Mouse (Mus musculus): ENCODE data around the gene Lmbrd1.
A peak's percentile ranks its signal among the peaks of the same experiment; 100 is the strongest.
"Not testable (repeated sequence)": the region's sequence is repeated elsewhere in the genome, so short reads cannot be mapped to it uniquely, and the experiment has no call there.

Lmbrd1 gene

DNA sequence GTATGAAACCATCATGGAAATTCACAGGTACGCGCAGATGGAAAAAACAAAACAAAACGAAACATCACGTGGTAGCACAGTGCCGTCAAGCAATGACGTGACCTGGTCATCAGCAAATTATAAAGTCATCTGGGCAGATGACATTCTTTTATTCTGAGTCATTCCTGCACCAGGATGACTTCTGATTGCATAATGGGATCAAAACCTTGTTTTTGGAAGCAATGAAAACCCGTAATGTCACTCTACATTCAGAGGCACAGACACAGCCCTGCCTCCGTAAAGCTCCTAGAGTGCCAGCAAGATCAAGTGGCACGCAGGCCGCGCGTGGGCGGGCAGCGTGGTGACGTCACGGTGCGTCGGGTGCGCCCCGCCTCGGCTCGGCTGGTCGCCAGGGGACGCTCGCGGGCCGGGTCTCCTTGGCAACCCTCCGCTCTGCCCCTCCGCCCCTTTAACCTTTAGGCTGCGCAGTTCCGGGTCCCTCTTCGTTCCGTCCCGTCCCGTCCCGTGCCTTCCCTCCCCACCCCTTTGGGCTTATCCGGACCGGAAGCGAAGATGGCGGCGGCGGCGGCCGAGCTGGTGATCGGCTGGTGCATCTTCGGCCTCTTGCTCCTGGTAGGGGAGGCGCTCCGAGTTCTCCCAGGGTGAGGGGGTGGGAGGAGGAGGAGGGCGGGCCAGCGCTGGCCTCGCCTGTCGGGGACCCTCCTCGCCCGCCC, at the start of gene Lmbrd1:
Lmbrd1 (plus strand) TSS at position 426 of the 713 bp plus-strand sequence.
- H3K27me3 ChIP-seq (ENCODE audit: control insufficient read depth, insufficient read depth, low read length, poor library complexity, severe bottlenecking): no peaks in the 10 kb centered on the region
- peaks cover 3% of the 10 kb centered on the region; the same call in 1 of the 2 replicates for H3K36me3 ChIP-seq (ENCODE audit: control insufficient read depth, insufficient read depth, low read length, poor library complexity, severe bottlenecking)
- DNase-seq (ENCODE audit: low read depth, low spot score): peak; percentile 97

GRCm38 (mm10) chr1:24633553-24634132, 44.8 kb upstream of the Lmbrd1 start:
- no peaks in the 10 kb centered on the region for H3K27me3 ChIP-seq (ENCODE audit: control insufficient read depth, insufficient read depth, low read length, poor library complexity, severe bottlenecking)
- peak; percentile 13 for DNase-seq (ENCODE audit: low read depth, low spot score)
- no peaks in the 10 kb centered on the region for H3K36me3 ChIP-seq (ENCODE audit: control insufficient read depth, insufficient read depth, low read length, poor library complexity, severe bottlenecking)

DNA sequence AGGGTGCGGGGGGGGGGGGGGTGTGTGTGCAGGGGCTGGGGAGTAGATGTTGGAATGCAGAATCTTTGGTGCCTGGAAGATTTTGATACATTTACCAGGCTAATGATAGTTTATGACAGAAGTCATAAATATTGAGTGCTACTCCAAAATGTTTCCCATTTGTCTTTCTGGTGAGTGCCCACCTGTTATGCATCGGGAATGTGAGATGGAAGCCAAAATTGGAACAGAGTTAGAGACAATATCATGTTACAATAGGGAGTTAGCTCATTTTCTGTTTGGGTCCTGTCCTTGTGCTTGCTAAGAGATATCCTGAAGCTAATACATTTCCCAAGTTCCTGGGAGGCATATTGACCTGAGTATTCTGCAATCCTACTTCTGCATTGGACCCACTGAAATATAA, 28.3 kb upstream of the Lmbrd1 start:
- Histone ChIP-seq H3K36me3 (ENCODE audit: control insufficient read depth, insufficient read depth, low read length, poor library complexity, severe bottlenecking) (no peaks in the 10 kb centered on the region), H3K27me3 (ENCODE audit: control insufficient read depth, insufficient read depth, low read length, poor library complexity, severe bottlenecking) (no peaks in the 10 kb centered on the region; the same call in 1 of the 2 replicates)
- DNase-seq (ENCODE audit: low read depth, low spot score): no peak

- Histone ChIP-seq H3K36me3 (ENCODE audit: control insufficient read depth, insufficient read depth, low read length, poor library complexity, severe bottlenecking) (no peaks in the 10 kb centered on the region), H3K27me3 (ENCODE audit: control insufficient read depth, insufficient read depth, low read length, poor library complexity, severe bottlenecking) (no peaks in the 10 kb centered on the region)
- DNase-seq (ENCODE audit: low read depth, low spot score): no peak
Observed at GRCm38 (mm10) chr1:24659914-24660313, 18.5 kb upstream of the Lmbrd1 start.

DNA sequence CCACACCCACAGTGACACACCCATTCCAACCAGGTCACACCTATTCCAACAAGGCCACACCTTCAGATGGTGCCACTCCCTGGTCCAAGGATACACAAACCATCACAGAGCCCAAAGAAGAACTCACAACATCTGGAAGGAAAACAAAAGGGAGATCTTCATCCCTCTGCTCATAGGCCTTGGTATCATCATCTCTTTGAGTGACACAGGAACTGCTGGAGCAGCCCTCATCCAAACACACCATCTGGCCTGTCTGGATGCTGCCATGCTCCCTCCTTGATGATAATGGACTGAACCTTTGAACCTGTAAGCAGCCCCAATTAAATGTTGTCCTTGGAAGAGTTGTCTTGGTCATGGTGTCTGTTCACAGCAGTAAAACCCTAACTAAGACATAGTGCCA, 17.8 kb upstream of the Lmbrd1 start:
- not testable (repeated sequence) for DNase-seq (ENCODE audit: low read depth, low spot score); H3K36me3 ChIP-seq (ENCODE audit: control insufficient read depth, insufficient read depth, low read length, poor library complexity, severe bottlenecking); H3K27me3 ChIP-seq (ENCODE audit: control insufficient read depth, insufficient read depth, low read length, poor library complexity, severe bottlenecking)

- Histone ChIP-seq H3K27me3 (ENCODE audit: control insufficient read depth, insufficient read depth, low read length, poor library complexity, severe bottlenecking) (no peaks in the 10 kb centered on the region), H3K36me3 (ENCODE audit: control insufficient read depth, insufficient read depth, low read length, poor library complexity, severe bottlenecking) (no peaks in the 10 kb centered on the region)
- DNase-seq (ENCODE audit: low read depth, low spot score): no peak
Observed at GRCm38 (mm10) chr1:24661551-24661950, 16.9 kb upstream of the Lmbrd1 start.

DNA sequence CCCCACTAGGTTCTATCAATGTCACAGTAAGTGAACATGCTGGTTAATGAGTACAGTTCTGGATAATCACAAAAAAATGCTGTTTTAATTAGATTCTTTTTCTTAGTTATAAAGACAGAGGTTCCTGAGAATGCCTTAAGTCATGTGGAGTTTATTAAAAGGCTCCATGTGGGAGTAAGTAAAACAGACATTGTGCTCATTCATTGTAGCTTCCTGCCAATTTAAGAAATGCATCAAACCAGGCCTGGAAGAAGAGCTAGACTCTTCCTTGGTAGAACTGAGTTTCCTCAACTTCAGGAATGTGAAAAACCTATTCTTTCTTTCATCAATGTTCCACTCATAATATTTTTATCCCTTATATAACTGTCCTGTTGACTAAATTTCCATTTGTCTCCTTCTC, 14.3 kb upstream of the Lmbrd1 start:
- H3K36me3 ChIP-seq (ENCODE audit: control insufficient read depth, insufficient read depth, low read length, poor library complexity, severe bottlenecking): no peaks in the 10 kb centered on the region
- DNase-seq (ENCODE audit: low read depth, low spot score): no peak
- no peaks in the 10 kb centered on the region for H3K27me3 ChIP-seq (ENCODE audit: control insufficient read depth, insufficient read depth, low read length, poor library complexity, severe bottlenecking)

GRCm38 (mm10) chr1:24673231-24673630, 5.2 kb upstream of the Lmbrd1 start:
- DNase-seq (ENCODE audit: low read depth, low spot score): no peak
- Histone ChIP-seq H3K36me3 (ENCODE audit: control insufficient read depth, insufficient read depth, low read length, poor library complexity, severe bottlenecking) (no peaks in the 10 kb centered on the region), H3K27me3 (ENCODE audit: control insufficient read depth, insufficient read depth, low read length, poor library complexity, severe bottlenecking) (no peaks in the 10 kb centered on the region; the same call in 1 of the 2 replicates)

- peak; percentile 76 for DNase-seq (ENCODE audit: low read depth, low spot score)
- Histone ChIP-seq H3K36me3 (ENCODE audit: control insufficient read depth, insufficient read depth, low read length, poor library complexity, severe bottlenecking) (peaks cover 3% of the 10 kb centered on the region; the same call in 1 of the 2 replicates), H3K27me3 (ENCODE audit: control insufficient read depth, insufficient read depth, low read length, poor library complexity, severe bottlenecking) (no peaks in the 10 kb centered on the region)
Observed at GRCm38 (mm10) chr1:24677706-24678105, 724 bp upstream of the Lmbrd1 start.

DNA sequence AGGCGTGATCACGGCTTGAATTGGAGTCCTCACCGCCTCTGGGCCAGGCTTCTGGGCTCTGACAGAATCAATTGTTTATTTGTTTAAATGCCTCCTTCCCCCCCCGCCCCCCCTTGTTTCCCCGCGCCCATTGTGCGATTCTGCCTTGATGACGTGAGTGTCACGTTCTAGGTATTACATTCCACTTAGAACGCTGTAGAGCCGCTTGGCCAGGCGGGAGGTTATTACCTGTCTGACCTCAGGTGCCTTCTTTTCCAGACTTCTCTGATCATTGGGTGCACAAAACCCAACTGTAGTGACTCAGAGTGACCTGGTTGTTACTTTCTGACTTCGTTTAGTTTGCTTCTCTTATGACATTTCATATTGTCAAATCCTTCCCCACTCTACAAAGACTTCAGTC, 641 bp downstream of the Lmbrd1 start:
- peak; percentile 82 for DNase-seq (ENCODE audit: low read depth, low spot score)

DNA sequence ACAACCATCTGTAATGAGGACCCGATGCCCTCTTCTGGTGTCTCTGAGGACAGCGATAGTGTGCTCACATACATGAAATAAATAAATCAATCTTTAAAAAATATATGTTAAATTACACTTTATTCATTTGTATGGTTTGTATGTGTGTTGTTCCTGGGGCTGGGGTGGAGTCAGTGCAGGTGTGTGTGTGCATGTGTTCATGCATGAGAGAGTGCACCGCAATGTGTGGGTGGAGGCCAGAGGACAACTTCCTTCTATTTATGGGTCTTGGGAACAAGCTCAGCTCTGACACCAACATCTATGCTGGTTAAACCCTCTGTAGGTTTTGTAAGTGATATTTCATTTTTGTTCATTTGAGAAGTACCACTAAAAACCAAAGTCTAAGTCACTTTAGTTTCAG, 2.6 kb downstream of the Lmbrd1 start:
- DNase-seq (ENCODE audit: low read depth, low spot score): peak; percentile 85

More for the DNA sequence above, 641 bp downstream of the Lmbrd1 start:
- peaks cover 5% of the 10 kb centered on the region; the same call in 1 of the 2 replicates for H3K36me3 ChIP-seq (ENCODE audit: control insufficient read depth, insufficient read depth, low read length, poor library complexity, severe bottlenecking)
- no peaks in the 10 kb centered on the region for H3K27me3 ChIP-seq (ENCODE audit: control insufficient read depth, insufficient read depth, low read length, poor library complexity, severe bottlenecking)

GRCm38 (mm10) chr1:24681946-24682345, 3.5 kb downstream of the Lmbrd1 start:
- peaks cover 9% of the 10 kb centered on the region; the same call in 1 of the 2 replicates for H3K36me3 ChIP-seq (ENCODE audit: control insufficient read depth, insufficient read depth, low read length, poor library complexity, severe bottlenecking)
- DNase-seq (ENCODE audit: low read depth, low spot score): peak; percentile 49
- H3K27me3 ChIP-seq (ENCODE audit: control insufficient read depth, insufficient read depth, low read length, poor library complexity, severe bottlenecking): no peaks in the 10 kb centered on the region

More for the DNA sequence above, 2.6 kb downstream of the Lmbrd1 start:
- Histone ChIP-seq H3K27me3 (ENCODE audit: control insufficient read depth, insufficient read depth, low read length, poor library complexity, severe bottlenecking) (no peaks in the 10 kb centered on the region), H3K36me3 (ENCODE audit: control insufficient read depth, insufficient read depth, low read length, poor library complexity, severe bottlenecking) (peaks cover 7% of the 10 kb centered on the region; the same call in 1 of the 2 replicates)

DNA sequence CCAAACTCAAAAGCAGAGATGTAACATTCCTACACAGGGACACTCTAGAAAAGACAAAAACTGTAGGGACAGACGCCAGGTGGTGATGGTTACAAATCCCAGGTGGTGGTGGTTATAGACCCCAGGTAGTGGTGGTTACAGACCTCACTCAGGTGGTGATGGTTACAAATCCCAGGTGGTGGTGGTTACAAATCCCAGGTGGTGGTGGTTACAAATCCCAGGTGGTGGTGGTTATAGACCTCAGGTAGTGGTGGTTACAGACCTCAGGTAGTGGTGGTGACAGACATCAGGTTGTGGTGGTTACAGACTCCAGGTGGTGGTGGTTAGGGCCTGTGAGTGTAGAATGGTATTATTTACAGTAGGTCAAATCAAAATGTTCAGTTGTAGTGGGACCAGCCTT, 5.5 kb downstream of the Lmbrd1 start:
- peak; percentile 85 for DNase-seq (ENCODE audit: low read depth, low spot score)
- Histone ChIP-seq H3K27me3 (ENCODE audit: control insufficient read depth, insufficient read depth, low read length, poor library complexity, severe bottlenecking) (no peaks in the 10 kb centered on the region), H3K36me3 (ENCODE audit: control insufficient read depth, insufficient read depth, low read length, poor library complexity, severe bottlenecking) (peaks cover 12% of the 10 kb centered on the region)

- Histone ChIP-seq H3K27me3 (ENCODE audit: control insufficient read depth, insufficient read depth, low read length, poor library complexity, severe bottlenecking) (no peaks in the 10 kb centered on the region), H3K36me3 (ENCODE audit: control insufficient read depth, insufficient read depth, low read length, poor library complexity, severe bottlenecking) (peaks cover 15% of the 10 kb centered on the region)
- DNase-seq (ENCODE audit: low read depth, low spot score): peak; percentile 83
Observed at GRCm38 (mm10) chr1:24685606-24686005, 7.2 kb downstream of the Lmbrd1 start.

DNA sequence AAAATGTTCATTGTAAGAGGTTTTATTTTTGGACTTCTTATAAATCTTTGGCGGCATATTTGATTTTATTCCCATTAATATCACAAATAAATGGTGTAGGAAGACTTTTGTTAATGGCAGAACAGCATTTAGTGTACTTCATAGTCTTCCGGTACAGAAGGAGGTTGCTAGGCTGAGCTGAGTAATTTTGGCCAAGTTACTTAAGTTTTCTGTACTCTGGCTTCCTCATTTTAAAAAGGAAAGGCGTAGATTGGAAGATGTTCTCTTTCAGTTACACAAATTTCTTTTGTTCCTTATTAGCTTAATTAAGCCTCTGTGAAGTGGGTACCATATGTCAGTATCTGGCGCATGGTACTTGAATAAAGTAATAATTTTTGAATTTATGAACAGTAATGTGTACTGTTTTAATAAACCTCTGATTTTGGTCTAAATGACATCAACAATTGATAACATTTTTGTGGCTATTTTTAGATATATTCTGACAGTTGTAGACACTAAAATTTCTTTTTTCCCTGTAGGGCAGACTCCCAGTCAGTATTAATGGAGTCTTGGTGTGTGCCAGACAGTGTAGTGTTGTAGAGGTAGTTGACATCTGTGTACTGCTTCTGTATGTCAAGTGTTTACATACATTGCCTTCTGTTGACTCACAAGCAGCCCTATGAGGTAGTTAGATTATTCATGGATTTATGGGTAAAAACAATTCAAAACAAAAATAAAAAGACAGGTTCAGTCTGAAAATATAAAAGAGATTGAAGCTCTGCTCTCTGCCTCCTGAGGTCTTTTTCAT, 8.0 kb downstream of the Lmbrd1 start:
- Histone ChIP-seq H3K27me3 (ENCODE audit: control insufficient read depth, insufficient read depth, low read length, poor library complexity, severe bottlenecking) (no peaks in the 10 kb centered on the region), H3K36me3 (ENCODE audit: control insufficient read depth, insufficient read depth, low read length, poor library complexity, severe bottlenecking) (peaks cover 18% of the 10 kb centered on the region)
- DNase-seq (ENCODE audit: low read depth, low spot score): peak; percentile 70

Data from splenic B cell, adult 2 months (primary cell).